Mouse (Mus musculus) erythroblast, embryonic 14.5 days (primary cell): ENCODE measurements around the gene Nr1d2.

Source experiments
- GATA1 ChIP-seq: IDR thresholded peaks from 2 replicates; pipeline ENCODE4 v1.6.1; 2012; ENCODE audit warnings: low read length, inconsistent platforms, mixed read lengths
- TAL1 ChIP-seq: IDR thresholded peaks from 3 replicates; pipeline ENCODE4 v1.6.1; 2012; ENCODE audit warnings: low read length, inconsistent platforms, mixed read lengths

GRCm38 (mm10) chr14:18280375-18280774 lies 41.4 kb upstream of the Nr1d2 start:
- no peak for TF ChIP-seq GATA1
- no peak for TF ChIP-seq TAL1
